Mouse (Mus musculus) WW6 (cell line): Measurements from ENCODE around the gene Cbx8.

Experiments used
- DNase-seq: peaks from one replicate; pipeline ENCODE4 v3.0.0-alpha.2; 2013; ENCODE audit warnings: low read depth, low spot score

Gene Cbx8

DNA sequence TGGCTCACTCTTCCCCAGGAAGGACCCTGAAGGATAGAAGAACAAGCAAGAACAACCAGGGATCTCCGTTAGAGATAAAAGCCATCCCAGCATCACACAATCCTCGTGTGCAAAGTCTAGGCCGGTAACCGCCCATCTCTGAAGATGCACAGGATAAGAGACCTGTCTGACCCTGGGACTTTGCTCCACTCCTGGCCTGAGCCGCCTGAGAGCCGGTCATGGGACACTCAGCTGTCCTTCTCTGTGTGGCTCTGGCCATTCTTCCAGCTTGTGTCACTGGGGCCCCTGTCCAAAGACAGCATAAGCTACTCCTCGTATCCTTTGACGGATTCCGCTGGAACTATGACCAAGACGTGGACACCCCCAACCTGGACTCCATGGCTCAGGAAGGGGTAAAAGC lies 52.8 kb downstream of the Cbx8 start, which contains the start of gene Enpp7:
Enpp7 (plus strand) TSS at position 190 of the 400 bp plus-strand sequence.
- DNase-seq = no peak
